Mouse (Mus musculus): ENCODE data around the gene Gspt1. TPM values are rescaled to one million over a fixed set of nuclear protein-coding genes. Genes with fewer than 3 reads are reported as not detected.
"Not testable (repeated sequence)": the region's sequence is repeated elsewhere in the genome, so short reads cannot be mapped to it uniquely, and the experiment has no call there.

Gene Gspt1
- total RNA-seq (2021) = 122 and 133 TPM in 2 replicates
- long read RNA-seq, experiment 1, transcript Gspt1-205 (15 exons, 3,716 nt) = minor isoform, 22 of 82 reads
- long read RNA-seq, experiment 1, transcript Gspt1-201 (15 exons, 2,898 nt) = major isoform, 48 of 82 reads
- long read RNA-seq, experiment 1, partial matches to known transcripts = 10 of 82 reads
- long read RNA-seq, experiment 1, other reads (novel, unspliced or antisense) = 2 of 82 reads
- long read RNA-seq, experiment 2, transcript Gspt1-201 (15 exons, 2,898 nt) = major isoform, 27 of 48 reads
- long read RNA-seq, experiment 2, transcript Gspt1-205 (15 exons, 3,716 nt) = minor isoform, 17 of 48 reads
- long read RNA-seq, experiment 2, partial matches to known transcripts = 2 of 48 reads
- long read RNA-seq, experiment 2, other reads (novel, unspliced or antisense) = 2 of 48 reads

DNA sequence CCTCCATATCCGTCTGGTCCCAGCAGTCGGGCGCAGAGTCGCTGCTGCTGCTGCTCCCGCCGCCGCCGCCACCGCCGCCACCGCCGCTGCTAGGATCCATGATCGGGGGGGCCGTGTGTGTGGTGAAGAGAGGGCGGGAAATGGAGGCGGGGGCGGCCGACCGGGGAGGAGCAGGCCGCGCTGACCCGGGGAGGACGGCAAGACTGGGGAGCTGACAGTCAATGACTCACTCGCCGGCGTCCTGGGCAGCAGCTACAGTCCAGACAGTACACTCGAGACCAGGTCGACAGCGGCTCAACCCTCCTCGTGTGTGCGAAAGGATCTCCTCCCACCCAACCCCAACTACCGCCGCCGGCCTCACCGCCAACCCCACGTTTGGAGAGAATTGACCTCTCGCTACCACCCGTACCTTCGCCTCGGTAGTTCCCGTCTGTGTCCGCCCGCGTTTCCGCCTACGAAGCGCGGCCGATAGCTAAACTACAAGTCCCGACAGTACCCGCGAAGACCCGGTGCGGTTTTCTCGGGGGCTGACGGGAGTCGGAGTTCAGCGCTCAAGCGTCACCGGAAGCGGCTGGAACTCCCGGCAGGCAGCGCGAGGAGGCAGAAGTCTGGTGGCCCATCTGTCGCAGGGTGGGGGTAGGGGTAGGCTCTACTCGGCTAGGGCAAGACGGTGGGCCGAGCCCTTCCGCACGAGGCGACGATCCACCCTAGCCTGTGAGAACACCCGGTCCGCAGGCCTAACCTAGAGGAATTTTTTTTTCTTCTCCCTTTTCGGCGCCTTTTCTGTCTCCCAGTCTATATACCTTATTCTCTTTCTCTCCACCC is at the start of gene Gspt1:
Gene Gspt1 (minus strand): TSS at position 428 of the 825 bp plus-strand sequence.
- DNase-seq = peak; percentile 99

DNA sequence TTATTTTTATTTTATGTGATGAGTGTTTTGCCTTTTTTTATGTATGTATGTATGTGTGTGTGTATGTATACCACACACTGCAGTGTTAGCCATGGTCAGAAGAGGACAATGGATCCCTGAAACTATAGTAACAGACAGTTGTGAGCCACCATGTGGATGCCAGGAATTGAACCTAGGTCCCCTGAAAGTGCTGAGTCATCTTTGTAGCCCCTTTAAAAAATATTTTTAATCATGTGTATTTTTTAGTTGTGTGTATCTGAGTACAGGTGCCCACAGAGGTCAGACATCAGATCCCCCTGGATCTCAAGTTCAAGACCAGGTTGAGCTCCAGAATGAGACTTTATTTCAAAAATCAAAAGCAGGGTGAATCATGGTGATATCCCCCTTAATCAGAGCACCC is 49.6 kb upstream of the Gspt1 start:
- DNase-seq = no peak

DNA sequence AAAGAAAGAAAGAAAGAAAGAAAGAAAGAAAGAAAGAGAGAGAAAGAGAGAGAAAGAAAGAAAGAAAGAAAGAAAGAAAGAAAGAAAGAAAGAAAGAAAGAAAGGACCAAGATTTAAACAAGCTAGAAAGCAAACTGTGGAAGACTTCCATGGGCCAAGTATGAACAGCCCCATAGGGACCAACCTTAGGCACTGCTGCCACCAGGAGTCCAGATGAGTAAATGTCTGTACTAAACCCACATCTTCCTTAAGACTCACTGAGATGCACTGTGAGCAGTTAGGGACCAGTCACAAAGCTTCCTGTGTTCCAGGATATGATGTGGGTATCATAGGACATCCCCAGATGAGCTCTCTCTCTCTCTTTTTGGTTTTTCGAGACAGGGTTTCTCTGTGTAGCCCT is 43.6 kb upstream of the Gspt1 start:
- DNase-seq = peak; percentile 54

GRCm38 (mm10) chr16:11295583-11295982 is 41.5 kb upstream of the Gspt1 start:
- not testable (repeated sequence) for DNase-seq

GRCm38 (mm10) chr16:11288873-11289272 is 34.7 kb upstream of the Gspt1 start:
- not testable (repeated sequence) for DNase-seq

DNA sequence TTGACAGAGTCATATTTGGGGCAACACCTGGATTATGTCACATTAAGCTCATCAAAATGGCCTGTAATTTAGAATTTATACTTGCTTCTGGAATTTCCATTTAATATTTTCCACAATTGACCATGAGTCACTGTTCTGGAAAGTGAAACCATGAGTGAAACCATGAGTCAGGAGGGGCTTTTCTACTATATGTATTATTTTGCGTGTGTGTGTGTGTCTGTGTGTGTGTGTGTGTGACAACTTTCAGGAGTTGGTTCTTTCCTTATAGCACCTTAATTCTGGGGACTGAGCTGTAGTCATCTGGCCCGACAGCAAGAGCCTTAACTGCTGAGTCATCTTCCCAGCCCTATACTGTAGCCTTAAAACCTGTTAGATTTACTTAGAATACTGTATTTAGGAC is 31.8 kb upstream of the Gspt1 start:
- DNase-seq = no peak

DNA sequence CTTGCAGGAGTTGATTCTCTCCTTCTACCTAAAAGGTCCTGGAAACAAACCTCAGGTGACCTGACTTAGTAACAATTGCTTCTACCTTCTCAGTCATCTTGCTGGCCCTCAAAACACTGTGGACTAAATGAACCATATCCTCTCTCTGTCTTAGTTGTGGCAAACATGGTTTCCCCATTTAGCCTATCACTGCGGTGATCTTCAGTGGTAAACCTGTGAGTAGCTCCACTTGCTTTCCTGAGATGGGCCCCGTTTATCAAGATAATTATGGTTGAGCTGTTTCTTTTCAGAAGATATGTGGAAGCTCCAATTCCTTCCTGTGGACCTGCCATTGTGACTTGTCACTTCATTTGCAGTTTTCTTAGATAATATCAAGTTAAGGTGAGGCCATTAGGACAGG is 30.8 kb upstream of the Gspt1 start:
- no peak for DNase-seq

- no peak for DNase-seq
Observed at GRCm38 (mm10) chr16:11282655-11283232, 28.6 kb upstream of the Gspt1 start.

GRCm38 (mm10) chr16:11278778-11279177 is 24.7 kb upstream of the Gspt1 start:
- no peak for DNase-seq

- DNase-seq = no peak
Observed at GRCm38 (mm10) chr16:11276888-11277287, 22.8 kb upstream of the Gspt1 start.

GRCm38 (mm10) chr16:11271073-11271472 is 16.9 kb upstream of the Gspt1 start:
- DNase-seq = no peak

GRCm38 (mm10) chr16:11270642-11271041 is 16.5 kb upstream of the Gspt1 start:
- DNase-seq = no peak

- no peak for DNase-seq
Observed at GRCm38 (mm10) chr16:11269808-11270207, 15.7 kb upstream of the Gspt1 start.

DNA sequence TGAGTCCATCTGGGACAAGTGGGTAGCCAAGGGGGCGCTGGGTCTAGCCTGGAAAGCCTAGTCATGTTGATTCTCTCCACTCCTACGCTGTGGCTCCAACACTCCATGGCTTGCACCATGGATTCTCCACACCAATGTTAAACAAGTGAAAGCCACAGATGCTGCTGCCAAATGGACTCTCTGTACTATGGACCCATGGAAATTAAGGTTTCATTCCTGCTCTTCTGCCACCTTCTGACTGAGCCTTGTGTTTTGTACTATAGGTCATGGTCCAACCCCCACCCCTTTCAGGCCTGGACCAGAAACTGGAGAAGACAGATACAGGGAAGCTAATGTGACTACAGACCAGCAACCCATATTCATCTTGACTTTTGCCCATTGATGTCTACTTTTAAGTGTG is 12.4 kb upstream of the Gspt1 start:
- DNase-seq = no peak

GRCm38 (mm10) chr16:11263266-11263665 is 9.1 kb upstream of the Gspt1 start:
- DNase-seq = no peak

GRCm38 (mm10) chr16:11254723-11255164 is 619 bp upstream of the Gspt1 start:
- DNase-seq = no peak

DNA sequence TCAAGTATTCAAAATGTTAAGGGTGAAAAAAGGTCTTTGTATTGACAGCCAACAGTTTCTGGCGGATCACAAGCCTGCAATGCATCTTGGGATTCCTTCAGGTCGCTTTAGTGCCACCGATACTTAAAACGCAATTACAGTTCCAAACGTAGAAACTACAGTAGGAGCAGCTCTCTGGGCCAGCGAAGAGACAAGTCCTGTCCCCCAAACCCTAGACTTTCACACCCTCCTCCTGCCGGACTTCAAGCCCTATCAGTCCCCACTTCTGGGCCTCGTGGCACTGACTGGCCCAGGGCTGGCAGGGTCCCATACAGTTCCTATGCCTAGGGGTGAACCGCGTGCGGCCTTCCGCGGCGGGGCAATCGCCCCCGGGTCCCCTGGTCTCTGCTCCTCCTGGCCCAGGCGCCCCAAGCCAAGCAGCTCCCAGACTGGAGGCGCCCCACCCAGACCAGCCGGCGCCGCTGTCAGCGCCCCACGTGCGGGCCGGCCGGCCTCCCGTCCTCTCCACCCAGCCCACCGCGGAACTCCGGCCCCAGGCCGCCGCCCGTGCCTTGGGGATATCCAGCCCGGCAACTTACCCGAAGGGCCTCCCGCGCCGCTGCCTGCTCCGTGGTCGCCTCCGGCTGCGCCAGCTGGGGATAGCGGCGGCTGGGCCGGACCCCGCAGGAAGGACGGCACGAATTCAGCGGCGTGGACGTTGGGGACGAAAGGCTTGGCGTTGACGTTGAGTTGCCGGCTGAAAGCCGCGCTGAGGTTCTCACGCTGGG is 877 bp downstream of the Gspt1 start:
- DNase-seq = peak; percentile 80

DNA sequence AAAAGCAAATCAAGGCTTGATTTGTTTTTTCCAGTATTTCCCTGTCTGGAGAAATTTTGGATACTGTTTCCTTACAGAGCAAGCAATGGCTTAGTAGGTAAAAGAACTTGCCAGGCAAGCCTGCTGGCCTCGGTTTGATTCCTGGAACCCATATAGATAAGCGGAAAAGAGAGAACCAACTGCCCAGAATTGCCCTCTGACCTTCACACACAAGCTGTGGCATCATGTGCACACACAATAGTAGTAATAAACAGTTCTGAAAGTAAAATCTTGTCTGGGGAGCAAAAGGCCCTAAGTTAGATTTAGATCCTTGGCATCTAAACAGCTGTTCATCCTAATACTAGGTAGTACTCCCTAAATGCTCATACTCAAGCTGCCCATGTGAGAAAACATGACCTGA is 6.3 kb downstream of the Gspt1 start:
- DNase-seq = no peak

DNA sequence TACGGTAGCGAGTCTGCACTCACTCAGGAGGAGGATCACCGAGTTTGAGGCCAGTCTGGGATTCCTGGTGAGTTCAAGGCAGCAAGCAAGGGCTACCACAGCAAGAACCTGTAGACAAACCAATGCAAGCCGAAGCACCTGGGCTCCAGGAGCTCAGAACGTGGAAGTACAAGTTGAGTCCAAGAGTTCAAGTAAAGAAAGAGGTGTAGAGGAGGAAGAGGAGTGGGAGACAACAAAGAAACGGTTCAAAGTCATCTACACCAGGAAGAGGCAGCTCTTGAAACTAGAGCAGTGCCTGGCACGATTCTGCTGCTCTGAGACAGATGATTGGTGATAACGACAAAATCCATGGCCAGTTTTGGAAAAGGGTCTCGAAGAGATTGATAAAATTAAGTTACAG is 8.4 kb downstream of the Gspt1 start:
- DNase-seq = no peak

DNA sequence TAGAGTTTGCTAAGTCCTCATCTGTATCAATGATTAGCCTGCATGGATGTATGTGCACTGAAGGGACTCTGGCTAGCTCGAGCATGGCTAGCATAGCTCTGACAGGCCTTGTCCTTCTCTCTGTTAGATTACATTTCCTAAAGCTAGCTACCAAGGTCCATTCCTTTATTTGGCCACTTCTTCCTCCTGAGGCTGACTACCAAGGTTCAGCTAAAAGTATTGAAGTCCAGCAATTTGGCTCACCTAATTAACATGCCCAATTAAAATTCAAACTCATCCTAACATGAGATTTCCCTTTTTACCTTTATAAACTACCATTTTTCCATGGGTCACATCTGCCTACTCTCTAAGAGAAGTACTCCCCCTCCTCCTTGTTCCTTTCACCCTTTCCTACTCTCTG is 11.7 kb downstream of the Gspt1 start:
- DNase-seq = no peak

DNA sequence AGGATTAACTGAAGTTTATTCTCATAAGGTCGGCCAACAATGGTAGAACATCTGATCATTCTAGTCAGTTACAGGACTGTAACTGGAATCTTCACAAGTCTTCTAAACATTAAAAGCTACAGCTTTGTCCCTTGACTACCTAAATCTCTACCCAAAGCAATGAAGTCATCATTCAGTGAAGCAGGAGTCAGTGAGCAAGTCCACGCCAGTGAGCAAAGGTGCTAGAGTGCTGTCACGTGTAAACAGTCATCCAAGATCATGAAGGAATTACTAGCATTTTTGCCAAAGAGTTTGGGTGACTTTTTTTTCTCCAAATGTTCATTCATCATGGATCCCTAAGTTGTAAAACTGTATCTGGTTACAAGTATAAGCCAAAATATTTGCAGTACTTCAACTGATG is 36.3 kb downstream of the Gspt1 start:
- DNase-seq = no peak
